Mouse (Mus musculus) telencephalon, adult 2 months (tissue): ENCODE measurements around the gene Ttll13.

Experiments
- DNase-seq: peaks from one replicate; pipeline ENCODE4 v3.0.0-alpha.2; 2011; ENCODE audit warnings: low read depth, low spot score

The Ttll13 gene

DNA sequence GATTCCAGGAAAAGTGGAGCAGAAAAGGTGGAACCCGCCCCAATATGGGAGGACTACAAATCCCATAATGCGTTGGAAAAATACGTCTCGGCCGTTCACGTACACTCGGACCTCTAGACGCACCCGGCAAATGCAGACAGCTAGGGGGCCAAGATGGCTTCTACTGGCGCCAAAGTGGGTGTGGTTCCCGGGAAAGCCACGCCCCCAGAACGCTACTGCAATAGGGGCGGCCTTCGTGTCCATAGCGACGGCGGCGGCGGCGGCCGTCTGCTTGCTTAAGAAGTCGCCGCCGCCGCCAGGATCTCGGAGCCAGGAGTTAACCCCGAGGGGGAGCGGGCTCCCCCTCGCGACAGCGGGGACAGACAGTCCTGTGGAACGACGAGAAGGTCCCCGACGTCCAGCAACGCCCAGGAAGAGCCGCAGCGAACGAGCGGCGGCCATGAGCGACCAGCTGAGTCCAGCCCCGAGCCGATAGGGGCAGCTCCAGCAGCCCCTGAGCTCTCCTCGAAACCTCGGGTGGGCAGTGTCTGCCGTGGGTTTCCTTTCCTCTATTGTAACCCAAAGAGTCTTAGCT, at the start of gene Ttll13:
Gene Ttll13 (plus strand): TSS at position 229 of the 574 bp plus-strand sequence.
- peak; percentile 95 for DNase-seq

- no peak for DNase-seq
Measured at GRCm38 (mm10) chr7:80197371-80197770, 48.8 kb upstream of the Ttll13 start.

GRCm38 (mm10) chr7:80197941-80198778, 48.0 kb upstream of the Ttll13 start:
- DNase-seq, result peak; percentile 58

DNA sequence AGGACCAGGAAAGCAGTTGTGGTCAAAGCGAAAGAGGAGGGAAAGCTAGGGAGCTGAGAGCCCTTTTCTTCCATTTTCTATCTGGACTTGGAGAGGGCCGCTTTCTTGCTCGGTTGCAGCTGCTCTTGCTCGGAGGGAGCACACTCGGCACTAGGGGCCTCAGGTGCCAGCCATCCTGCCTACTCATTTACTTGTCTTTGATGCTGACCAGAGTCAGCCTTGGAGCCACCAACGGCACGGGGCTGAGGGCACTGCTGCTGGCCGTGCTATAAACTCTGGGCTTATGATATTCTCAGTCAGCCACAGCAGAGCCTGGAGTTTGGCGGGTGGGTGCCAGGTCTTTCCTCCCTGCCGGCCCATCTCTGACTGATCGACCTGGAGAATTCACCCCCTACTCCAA, 47.3 kb upstream of the Ttll13 start:
- DNase-seq, result no peak

DNA sequence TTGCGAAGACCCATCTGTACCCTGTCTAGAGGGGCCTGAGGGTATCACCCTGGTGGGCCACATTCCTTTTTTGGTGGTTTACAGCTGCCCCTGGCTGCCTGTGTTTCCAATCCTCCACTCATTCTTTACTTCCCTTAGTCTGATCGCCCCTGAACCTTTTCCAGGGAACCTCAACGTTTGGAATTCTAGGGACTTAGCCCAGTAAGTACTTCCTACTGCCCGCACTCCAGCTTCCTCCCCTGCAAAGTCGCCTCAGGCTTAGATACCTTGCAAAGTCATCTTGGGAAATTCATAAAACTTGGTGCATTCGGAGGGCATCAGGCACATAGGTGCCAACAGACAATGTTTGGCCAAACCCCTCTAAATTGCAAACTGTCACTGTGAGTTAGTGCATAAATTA, 46.9 kb upstream of the Ttll13 start:
- DNase-seq, result no peak

- DNase-seq, result no peak
Measured at GRCm38 (mm10) chr7:80199851-80200587, 46.2 kb upstream of the Ttll13 start.

DNA sequence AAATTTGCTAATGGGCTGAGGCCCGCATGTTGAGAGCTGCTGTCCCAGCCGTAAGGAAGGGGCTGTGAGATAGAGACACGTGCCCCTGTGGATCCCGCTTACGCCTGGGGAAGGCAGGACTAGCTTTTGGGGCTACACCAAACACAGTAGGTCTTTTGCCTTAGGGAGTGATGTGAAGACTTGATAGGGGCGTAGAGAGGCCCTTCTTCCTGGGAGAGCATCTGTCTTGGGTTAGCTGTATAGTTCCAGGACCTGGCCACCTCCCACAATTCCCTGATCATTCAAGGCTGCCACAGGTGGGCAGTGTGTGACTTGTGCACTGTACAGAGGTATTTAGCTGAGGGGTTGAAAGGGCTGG, 45.6 kb upstream of the Ttll13 start:
- no peak for DNase-seq

DNA sequence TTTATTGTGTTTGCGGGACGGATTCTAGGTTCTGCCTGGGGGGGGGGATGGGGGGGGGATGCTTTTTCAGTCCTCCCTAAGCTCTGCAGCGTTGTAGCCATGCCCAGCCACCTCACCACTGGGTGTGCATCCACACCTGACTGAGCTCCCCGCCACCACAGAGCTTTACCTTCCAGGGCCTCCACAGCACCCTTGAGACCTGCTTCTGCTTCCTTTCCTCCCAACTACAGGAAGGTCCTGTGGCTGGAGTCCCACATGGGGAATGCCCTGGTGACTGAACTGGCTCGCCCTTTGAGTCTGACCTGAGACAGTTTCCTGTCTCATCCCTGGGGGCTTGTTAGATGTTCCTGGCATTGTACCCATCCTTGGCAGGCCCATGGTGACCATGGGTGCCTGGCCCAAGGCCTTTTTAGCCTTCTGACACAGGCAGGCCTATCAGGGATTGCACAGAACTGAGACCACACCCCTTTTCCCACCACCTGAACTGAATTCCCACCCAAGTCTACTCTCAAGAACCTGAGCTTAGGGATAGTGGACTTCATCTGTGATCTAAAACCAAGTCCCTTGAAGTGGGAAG, 45.1 kb upstream of the Ttll13 start:
- no peak for DNase-seq

- DNase-seq, result no peak
Measured at GRCm38 (mm10) chr7:80201888-80202540, 44.2 kb upstream of the Ttll13 start.

GRCm38 (mm10) chr7:80202961-80203360, 43.2 kb upstream of the Ttll13 start:
- no peak for DNase-seq

DNA sequence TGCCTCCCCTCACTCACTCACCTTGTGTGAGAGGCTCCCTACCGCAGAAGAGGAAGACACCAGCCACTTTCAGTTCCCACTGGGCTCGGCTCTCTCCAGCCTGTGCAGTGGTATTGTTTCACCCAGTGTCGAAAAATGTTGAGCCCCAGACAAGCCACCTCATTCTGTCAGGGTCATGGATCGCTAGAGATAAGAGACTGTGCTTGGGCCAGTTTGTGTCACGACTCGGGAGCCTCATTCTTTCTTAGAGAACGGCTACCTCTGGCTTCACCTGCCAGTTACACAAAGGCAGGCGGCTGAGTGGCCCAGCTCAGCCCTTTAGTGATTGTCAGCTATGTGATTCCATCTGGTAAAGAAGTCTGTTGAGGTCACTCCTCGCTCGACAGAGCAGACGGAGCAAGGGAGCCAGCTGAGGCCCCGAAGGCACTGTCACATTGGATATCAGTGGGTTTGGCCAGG, 42.5 kb upstream of the Ttll13 start:
- no peak for DNase-seq

DNA sequence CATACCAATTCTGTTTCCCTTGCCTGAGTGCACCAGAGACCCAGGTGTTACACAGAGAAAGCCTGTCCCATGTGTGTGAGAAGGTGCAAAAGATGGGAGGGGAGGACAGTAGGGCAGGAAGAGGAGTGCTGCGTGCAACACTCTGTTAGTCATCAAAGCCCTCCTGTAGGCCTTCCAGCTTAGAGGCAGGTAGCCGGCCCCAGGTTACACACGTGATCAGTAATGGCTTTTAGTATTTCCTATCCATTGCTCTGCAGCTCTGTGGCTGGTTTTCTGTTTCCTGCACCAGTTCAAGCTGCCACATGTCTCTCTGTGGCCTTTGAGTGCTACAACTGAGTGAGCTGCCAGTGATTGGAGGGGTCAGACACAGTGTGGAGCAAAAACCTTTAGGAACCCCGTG, 41.8 kb upstream of the Ttll13 start:
- DNase-seq, result no peak

DNA sequence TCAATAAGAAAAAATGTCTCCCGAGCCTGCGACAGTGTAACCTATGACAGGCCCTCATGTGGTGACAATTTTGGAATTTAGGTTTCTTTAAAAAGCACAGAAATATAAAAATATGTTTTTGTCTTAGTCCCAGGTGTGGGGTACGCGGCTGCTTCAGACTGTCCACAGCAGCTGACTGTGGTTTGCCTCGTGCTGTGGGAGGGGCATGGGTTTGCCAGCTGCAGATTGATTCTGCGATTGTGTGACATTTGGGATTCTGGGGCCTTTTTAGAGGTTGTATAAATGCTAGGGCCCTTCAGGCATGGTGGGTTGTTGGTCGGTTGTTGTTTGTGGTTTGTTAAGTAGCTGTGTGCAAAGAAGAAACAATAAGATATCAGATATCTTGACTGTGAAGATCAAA, 41.2 kb upstream of the Ttll13 start:
- DNase-seq, result no peak

DNA sequence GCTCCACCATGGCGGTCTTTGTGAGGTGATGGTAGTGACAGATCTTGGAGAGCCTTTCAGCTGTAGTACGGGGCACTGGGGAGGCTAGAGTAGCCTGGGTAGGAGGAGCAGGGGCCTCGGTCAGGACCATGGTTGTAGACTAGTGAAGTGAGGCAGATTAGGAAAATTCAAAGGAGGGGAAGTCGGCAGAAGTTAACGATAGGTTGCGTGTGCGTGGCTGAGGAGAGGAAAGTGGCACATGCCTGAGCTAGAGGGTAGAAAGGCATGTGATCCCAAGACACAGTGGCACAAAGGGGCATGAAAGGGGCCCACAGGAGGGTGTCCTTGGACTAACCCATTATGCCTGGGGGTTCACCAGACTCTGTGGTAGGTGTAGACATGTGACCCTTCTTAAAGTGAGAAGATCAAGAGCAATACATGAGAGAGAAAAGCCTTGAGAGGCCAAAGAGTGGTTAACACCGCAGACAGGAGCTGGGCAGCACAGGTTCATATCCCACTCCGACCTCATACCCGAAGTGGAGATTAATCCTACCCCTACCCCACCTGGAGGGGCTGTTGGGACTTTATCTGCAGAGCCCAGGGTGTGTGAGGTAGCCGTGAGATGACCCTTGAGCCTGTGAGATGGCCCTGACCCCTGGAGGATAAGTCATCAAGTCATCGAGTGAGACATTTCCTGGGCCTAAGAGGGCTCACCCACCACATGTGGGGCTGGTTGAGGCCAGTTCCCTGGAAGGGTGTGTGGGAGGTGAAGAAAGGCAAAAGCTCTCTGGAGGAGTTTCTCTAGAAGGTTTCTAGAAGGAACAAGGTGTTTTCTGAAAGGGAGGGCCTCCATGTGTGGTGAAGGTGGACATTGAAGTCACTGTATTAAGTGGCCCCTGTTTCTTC, 40.2 kb upstream of the Ttll13 start:
- no peak for DNase-seq

- DNase-seq, result no peak
Measured at GRCm38 (mm10) chr7:80207314-80207731, 38.9 kb upstream of the Ttll13 start.

DNA sequence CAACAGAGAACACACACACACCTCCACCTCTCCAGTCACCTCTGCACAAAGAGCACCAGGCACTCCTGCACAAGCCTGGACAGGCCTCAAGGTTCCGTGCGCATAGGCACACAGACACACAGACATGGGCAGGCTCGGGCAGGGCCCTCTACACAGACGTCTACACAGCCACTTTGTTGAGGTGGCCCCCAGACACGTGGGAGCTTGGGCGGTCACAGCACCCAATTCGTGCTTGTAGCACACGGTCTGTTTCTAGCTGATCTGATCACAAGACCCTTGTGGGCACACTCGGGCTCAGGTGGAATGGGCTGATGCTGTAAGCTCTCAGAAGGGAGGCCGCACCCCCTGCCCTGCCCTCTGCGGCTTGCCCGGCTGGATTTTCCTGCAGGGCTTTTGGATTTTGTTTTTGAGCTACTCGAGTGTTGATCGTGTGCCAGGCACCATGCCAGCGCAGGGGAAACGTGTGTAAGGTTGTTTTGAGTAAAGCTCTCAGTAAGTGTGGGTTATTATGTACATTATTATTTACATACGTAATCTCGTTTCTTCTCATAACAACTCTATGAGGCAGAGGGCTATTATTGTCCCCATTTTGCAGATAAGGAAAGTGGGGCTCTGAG, 38.0 kb upstream of the Ttll13 start:
- no peak for DNase-seq

GRCm38 (mm10) chr7:80208738-80209430, 37.3 kb upstream of the Ttll13 start:
- no peak for DNase-seq

DNA sequence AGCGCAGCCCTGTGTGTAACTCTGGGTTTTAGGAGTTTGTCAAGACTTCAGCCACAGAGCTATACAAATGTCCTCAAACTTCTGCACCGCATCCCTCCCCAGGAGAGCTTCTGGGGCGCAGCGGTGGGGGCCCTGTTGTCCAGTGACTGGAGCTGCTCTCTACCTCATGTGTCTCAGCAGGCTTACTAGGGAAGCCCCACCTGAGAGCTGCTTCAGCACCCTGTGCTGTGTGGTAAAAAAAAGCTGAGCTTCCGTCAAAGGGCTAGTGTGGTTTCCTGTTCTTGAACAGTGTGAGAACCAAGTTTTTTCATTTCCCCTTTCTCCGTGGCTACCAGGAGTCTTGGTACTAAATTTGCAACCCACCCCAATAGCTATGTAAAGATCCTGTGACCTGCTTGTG, 36.5 kb upstream of the Ttll13 start:
- no peak for DNase-seq

DNA sequence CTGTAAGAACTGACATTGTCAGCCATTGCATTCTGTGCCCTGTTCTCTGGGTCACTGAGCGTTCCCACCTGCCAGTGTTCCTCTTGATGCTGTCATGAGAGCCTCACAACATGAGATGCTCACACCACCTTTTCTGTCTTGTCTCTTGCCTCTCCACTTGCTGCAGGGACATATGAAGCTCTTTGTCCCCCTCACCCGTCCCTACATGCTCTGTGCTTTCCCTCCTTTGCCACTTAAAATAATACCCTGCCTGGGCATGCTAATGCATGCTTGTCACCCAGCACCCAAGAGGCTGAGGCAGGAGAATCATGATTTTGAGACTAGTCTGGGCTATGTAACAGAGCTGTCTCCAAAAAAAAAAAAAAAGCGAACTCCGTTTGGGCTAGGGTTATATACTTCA, 35.2 kb upstream of the Ttll13 start:
- DNase-seq, result no peak

DNA sequence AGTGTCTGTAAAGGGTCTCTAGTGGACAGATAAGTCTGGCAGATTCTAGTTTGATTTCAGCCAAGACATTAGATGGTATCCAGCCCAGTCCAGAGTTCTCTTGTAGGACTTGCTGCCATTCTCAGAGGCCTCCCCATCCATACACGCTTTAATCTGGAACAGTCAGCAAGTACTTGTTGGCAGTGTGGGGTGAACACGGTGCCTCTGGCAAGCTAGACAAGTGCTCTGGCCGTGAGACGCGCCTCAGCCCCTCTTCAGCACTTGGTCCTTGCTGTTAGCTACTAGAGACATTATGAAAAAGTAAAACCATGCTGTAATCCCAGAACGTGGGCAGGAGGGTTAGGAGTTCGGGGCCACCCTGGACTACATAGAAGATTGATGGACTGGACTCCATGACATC, 32.6 kb upstream of the Ttll13 start:
- DNase-seq, result no peak
